Mouse (Mus musculus): ENCODE measurements around the gene Nop16. TPM values are rescaled to one million over a fixed set of nuclear protein-coding genes. Genes with fewer than 3 reads are reported as not detected.

The Nop16 gene
- polyA plus RNA-seq, 1 experiment from 2014 or later, result 55.5 TPM

DNA sequence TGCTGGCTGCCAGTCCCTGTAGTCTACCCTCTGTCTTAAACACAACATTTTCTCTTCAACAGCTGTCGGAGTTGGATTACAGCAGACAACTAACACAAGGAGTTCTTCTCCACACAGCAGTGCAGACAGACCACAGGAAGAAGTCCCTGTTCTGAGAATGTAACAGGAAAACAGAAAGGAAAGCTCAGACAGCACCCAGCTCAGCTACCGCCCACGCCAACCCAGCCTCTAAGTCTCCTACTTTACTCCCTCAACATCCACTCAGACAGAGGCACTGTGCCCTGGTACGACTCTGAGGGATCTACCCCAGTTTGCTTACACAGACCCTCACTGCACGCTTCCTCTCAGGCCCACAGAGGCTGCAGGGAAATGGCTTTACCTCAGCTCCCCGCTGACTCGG lies 29.3 kb downstream of the Nop16 start:
- 92% methylated on average over 7 of the region's 7 CpGs for WGBS
- H3K27me3 ChIP-seq (replicated peaks), result no peaks in the 10 kb centered on the region
- no peak overlapping the region for H3K4me2 ChIP-seq
- H3K9ac ChIP-seq, result no peak overlapping the region
- H3K4me1 ChIP-seq (replicated peaks), result peaks cover 10% of the 10 kb centered on the region
- no peaks in the 10 kb centered on the region for H3K9me3 ChIP-seq (replicated peaks)
- no peak overlapping the region for H3K27ac ChIP-seq (ENCODE audit: poor library complexity, severe bottlenecking)
- ATAC-seq (ENCODE audit: insufficient number of reproducible peaks, low FRiP score), result no peak
- peaks cover 66% of the 10 kb centered on the region for H3K36me3 ChIP-seq
- no peak overlapping the region for H3K4me3 ChIP-seq

DNA sequence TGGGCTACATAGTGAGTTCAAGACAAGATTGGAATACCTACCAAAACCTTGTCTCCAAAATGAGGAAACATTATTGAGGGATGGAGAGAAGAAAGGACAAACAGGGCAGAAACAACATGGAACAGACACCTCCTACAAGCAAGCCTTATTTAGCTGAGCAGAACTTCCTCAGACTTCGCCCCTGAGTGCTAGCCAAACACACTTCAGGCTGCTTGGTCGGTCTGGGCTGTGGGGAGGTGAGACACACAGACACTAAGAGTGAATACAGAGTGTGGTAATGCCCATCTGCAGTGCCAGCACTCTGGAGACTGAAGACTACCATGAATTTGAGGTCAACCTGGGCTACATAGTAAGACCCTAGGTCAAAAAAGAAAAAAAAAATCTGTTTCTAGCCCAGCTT lies 30.2 kb downstream of the Nop16 start:
- Histone ChIP-seq H3K4me2 (no peak overlapping the region), H3K9me3 (replicated peaks) (no peaks in the 10 kb centered on the region), H3K9ac (no peak overlapping the region), H3K4me3 (no peak overlapping the region), H3K27me3 (replicated peaks) (no peaks in the 10 kb centered on the region), H3K27ac (ENCODE audit: poor library complexity, severe bottlenecking) (no peak overlapping the region), H3K36me3 (peaks cover 73% of the 10 kb centered on the region), H3K4me1 (replicated peaks) (peaks cover 9% of the 10 kb centered on the region)
- WGBS, result 94% methylated on average over 2 of the region's 2 CpGs
- no peak for ATAC-seq (ENCODE audit: insufficient number of reproducible peaks, low FRiP score)

DNA sequence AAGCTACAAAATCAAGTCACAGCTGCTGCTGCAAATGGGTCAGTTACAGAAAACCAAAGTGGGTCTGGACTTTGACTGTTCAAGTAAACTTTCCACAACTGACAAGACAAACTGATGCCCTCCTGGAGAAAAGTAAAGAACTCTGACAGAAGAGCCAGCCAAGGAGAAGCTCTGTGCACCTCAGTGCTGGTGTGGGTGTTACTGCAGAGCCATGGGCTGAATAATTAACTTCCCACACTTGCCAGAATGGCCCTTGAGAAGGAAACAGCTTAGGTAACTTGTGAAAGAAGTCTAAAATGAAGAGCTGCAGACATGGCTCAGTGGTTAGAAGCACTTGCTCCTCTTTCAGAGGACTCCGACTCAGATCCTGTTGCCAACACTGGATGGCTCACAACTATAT lies 32.2 kb downstream of the Nop16 start:
- H3K9me3 ChIP-seq (replicated peaks), result no peaks in the 10 kb centered on the region
- H3K4me2 ChIP-seq, result no peak overlapping the region
- no peaks in the 10 kb centered on the region for H3K27me3 ChIP-seq (replicated peaks)
- peaks cover 87% of the 10 kb centered on the region for H3K36me3 ChIP-seq
- no peak for ATAC-seq (ENCODE audit: insufficient number of reproducible peaks, low FRiP score)
- 86% methylated on average over 1 of the region's 1 CpGs for WGBS
- H3K4me1 ChIP-seq (replicated peaks), result no peaks in the 10 kb centered on the region
- H3K9ac ChIP-seq, result no peak overlapping the region
- H3K4me3 ChIP-seq, result no peak overlapping the region
- no peak overlapping the region for H3K27ac ChIP-seq (ENCODE audit: poor library complexity, severe bottlenecking)

- Histone ChIP-seq H3K36me3 (peaks cover 93% of the 10 kb centered on the region), H3K9me3 (replicated peaks) (no peaks in the 10 kb centered on the region), H3K4me1 (replicated peaks) (no peaks in the 10 kb centered on the region), H3K27ac (ENCODE audit: poor library complexity, severe bottlenecking) (no peak overlapping the region), H3K27me3 (replicated peaks) (no peaks in the 10 kb centered on the region), H3K4me3 (no peak overlapping the region), H3K9ac (no peak overlapping the region), H3K4me2 (no peak overlapping the region)
- 91% methylated on average over 3 of the region's 3 CpGs for WGBS
- ATAC-seq (ENCODE audit: insufficient number of reproducible peaks, low FRiP score), result no peak
These were observed 33.1 kb downstream of the Nop16 start for GRCm38 (mm10) chr13:54556796-54557195.

DNA sequence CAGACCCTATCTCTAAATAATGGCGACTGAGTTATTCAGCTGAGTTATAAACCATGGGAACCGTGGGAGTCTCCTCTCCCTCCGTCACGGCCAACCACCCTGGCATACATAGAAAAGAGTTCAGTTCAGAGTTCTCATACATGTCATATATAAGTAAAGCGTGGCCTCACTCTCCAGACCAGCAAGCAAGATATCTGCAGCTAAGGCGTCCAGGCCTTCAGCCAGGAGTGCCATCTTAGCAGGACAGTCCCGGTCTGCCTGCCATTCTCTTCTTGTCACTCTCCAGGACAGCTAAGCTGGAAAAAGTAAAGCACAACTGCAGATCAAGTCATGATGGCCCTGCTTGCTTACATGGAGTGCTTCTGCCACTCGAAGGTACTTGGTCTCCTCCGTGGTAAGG lies 33.7 kb downstream of the Nop16 start:
- no peak for ATAC-seq (ENCODE audit: insufficient number of reproducible peaks, low FRiP score)

GRCm38 (mm10) chr13:54548036-54548435 lies 41.9 kb downstream of the Nop16 start:
- 83% methylated on average over 7 of the region's 7 CpGs for WGBS
- Histone ChIP-seq H3K4me3 (no peak overlapping the region), H3K27me3 (replicated peaks) (no peaks in the 10 kb centered on the region), H3K4me1 (replicated peaks) (no peaks in the 10 kb centered on the region), H3K9ac (no peak overlapping the region), H3K9me3 (replicated peaks) (no peaks in the 10 kb centered on the region), H3K36me3 (peaks cover 61% of the 10 kb centered on the region), H3K4me2 (no peak overlapping the region), H3K27ac (ENCODE audit: poor library complexity, severe bottlenecking) (no peak overlapping the region)
- no peak for ATAC-seq (ENCODE audit: insufficient number of reproducible peaks, low FRiP score)

More for the DNA sequence above, 33.7 kb downstream of the Nop16 start:
- H3K9ac ChIP-seq, result no peak overlapping the region
- no peaks in the 10 kb centered on the region for H3K4me1 ChIP-seq (replicated peaks)
- H3K9me3 ChIP-seq (replicated peaks), result no peaks in the 10 kb centered on the region
- H3K4me3 ChIP-seq, result no peak overlapping the region
- peaks cover 93% of the 10 kb centered on the region for H3K36me3 ChIP-seq
- no peak overlapping the region for H3K27ac ChIP-seq (ENCODE audit: poor library complexity, severe bottlenecking)
- no peaks in the 10 kb centered on the region for H3K27me3 ChIP-seq (replicated peaks)
- H3K4me2 ChIP-seq, result no peak overlapping the region
- 91% methylated on average over 9 of the region's 9 CpGs for WGBS

Small RNA genes within 50 kb of the gene (microRNA-seq; reads per million reads assigned to microRNA genes)
- gene Gm24195, result not detected

Other genes starting within 250 kb of the Nop16 start
- gene Cplx2, start 218.7 kb downstream of the Nop16 start, polyA plus RNA-seq (2016; fragmentation: Nextera tagmentation; extraction: Ambion mirVana), result 2.1 and 2.2 TPM in 2 replicates
- 88.2 and 92.4 TPM in 2 replicates for gene Thoc3, start 121.2 kb downstream of the Nop16 start, polyA plus RNA-seq (2016; fragmentation: Nextera tagmentation; extraction: Ambion mirVana)
- 6.3 and 6.6 TPM in 2 replicates for gene Simc1, start 86.3 kb downstream of the Nop16 start, polyA plus RNA-seq (2016; fragmentation: Nextera tagmentation; extraction: Ambion mirVana)
- 119 and 131 TPM in 2 replicates for gene 4833439L19Rik, start 24.7 kb downstream of the Nop16 start, polyA plus RNA-seq (2016; fragmentation: Nextera tagmentation; extraction: Ambion mirVana)
- 19.9 and 23.3 TPM in 2 replicates for gene Arl10, start 15.1 kb downstream of the Nop16 start, polyA plus RNA-seq (2016; fragmentation: Nextera tagmentation; extraction: Ambion mirVana)
- gene Higd2a, start 117 bp upstream of the Nop16 start, polyA plus RNA-seq (2016; fragmentation: Nextera tagmentation; extraction: Ambion mirVana), result 242 and 247 TPM in 2 replicates
- 48.9 and 52.6 TPM in 2 replicates for gene Cltb, start 21.3 kb upstream of the Nop16 start, polyA plus RNA-seq (2016; fragmentation: Nextera tagmentation; extraction: Ambion mirVana)
- gene Faf2, start 31.7 kb upstream of the Nop16 start, polyA plus RNA-seq (2016; fragmentation: Nextera tagmentation; extraction: Ambion mirVana), result 48.8 and 50.2 TPM in 2 replicates
- 60.4 and 62.7 TPM in 2 replicates for gene Rnf44, start 103.8 kb upstream of the Nop16 start, polyA plus RNA-seq (2016; fragmentation: Nextera tagmentation; extraction: Ambion mirVana)
- gene Cdhr2, start 111.4 kb upstream of the Nop16 start, polyA plus RNA-seq (2016; fragmentation: Nextera tagmentation; extraction: Ambion mirVana), result 0.04 and 0.18 TPM in 2 replicates
- gene Gprin1, start 159.8 kb upstream of the Nop16 start, polyA plus RNA-seq (2016; fragmentation: Nextera tagmentation; extraction: Ambion mirVana), result 0.22 and 0.27 TPM in 2 replicates
- gene Sncb, start 176.5 kb upstream of the Nop16 start, polyA plus RNA-seq (2016; fragmentation: Nextera tagmentation; extraction: Ambion mirVana), result 0.18 and 0.37 TPM in 2 replicates
- not detected in 2 replicates for gene Eif4e1b, start 193.9 kb upstream of the Nop16 start, polyA plus RNA-seq (2016; fragmentation: Nextera tagmentation; extraction: Ambion mirVana)
- gene Tspan17, start 199.3 kb upstream of the Nop16 start, polyA plus RNA-seq (2016; fragmentation: Nextera tagmentation; extraction: Ambion mirVana), result 3.1 and 5.8 TPM in 2 replicates